Mouse (Mus musculus) urinary bladder, postnatal 36 days (tissue): ENCODE measurements around the gene Ppp1r27.
A peak's percentile ranks its signal among the peaks of the same experiment; 100 is the strongest.
"Not testable (repeated sequence)": the region's sequence is repeated elsewhere in the genome, so short reads cannot be mapped to it uniquely, and the experiment has no call there.

Experiments used
- DNase-seq, 2 experiments: peaks; one replicate each; pipeline ENCODE4 v3.0.0; 2022; ENCODE audit warnings: low spot score in 2 of 2, mixed read lengths in 1 of 2

Ppp1r27 gene

DNA sequence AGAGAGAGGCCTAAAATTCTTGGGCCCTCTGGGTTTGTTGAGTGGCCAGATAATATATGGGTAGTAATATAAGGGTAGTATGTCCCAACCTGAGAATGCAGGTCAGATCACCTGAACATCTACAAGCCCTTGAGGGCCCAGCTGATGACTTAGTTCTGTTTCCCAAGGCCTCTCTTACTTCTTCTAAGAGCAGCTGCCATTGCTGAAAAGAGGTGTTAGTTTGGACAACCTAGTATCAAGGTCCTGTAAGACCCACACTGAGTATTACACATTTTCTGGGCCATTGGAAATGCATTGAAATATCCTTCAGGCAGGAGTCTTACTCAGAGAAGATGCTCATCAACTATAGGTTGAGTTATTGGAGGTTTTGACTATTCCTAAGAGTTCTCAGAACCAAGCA lies 25.0 kb upstream of the Ppp1r27 start:
- no peak for DNase-seq

- no peak for DNase-seq
Observed at GRCm38 (mm10) chr11:120575046-120575445, 24.1 kb upstream of the Ppp1r27 start.

- no peak for DNase-seq
Observed at GRCm38 (mm10) chr11:120574278-120574600, 23.3 kb upstream of the Ppp1r27 start.

GRCm38 (mm10) chr11:120573585-120574277 lies 22.8 kb upstream of the Ppp1r27 start:
- DNase-seq, result no peak

DNA sequence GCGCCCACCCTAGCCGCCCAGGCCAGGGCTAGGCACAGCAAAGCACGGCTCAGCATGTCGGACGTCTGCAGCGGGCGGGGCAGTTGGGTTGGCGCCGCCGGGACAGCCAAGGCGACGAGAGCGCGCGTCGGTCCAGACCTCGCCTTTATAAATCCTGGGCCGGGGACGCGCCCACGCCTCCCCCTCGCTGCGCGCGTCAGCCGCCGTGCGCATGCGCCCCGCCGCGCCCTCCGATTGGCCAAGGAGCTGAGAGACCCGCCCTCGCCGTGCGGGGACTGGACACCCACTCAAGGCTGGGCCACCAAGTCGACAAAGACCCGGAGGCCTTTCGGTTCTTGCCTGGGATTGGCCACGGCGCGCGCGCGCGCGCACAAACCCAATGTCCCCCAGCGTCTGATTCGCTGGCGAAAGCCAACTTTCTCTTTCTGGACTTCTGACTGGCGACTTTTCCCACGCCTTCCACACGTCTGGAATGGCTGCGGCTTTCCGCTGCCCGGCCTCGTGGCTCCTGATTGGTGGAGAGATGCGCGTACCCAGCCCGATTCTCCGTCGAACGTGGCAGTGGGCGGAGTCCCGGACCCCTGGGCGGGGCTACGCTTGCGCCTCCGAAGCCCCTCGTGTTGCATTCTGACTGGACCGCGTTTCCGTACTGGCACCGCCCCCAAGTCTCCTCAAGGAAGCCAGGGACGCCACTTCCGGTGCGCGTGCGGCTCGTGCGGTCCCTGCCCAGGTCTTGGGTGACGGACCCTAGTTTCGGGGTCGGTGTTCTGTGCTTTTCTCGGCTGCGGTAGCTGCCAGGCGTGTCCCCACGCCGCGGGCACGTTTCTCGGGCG lies 22.0 kb upstream of the Ppp1r27 start, which contains the start of gene P4hb:
Gene P4hb, minus strand, starts transcription at position 502 of the 833 bp plus-strand sequence.
- peak; percentile 99 to 100 for DNase-seq

- no peak for DNase-seq
Observed at GRCm38 (mm10) chr11:120572417-120572751, 21.5 kb upstream of the Ppp1r27 start.

DNA sequence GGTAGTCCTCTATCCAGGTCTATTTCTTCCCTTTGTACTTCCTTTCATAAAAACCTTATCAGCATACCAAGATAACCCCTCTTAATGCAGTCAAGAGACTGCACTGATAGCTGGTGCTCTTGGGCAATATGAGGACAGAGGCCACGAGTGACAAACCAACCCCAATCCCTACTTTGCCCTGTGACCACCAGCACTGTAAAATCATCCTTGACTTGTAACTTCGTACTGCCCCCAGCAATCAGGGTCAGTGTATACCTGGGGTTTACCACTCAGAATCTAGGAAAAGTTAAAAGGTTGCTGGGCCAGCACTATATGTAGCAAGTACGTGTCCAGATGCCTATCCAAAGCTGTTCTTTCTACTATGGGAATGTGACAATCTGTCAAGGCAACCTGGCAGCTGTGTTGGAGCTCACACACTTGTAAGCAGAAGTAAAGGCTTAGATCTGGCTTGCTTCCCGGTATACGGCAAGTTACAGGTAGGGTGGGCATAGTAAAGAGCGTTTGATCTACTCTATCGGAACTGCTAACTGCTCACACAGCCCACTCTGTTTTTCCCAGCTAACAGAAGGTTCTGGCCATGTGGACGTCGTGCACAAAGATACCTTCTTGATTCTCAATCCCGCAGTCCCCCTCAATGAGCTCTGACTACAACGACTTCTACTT lies 21.0 kb upstream of the Ppp1r27 start:
- no peak for DNase-seq

DNA sequence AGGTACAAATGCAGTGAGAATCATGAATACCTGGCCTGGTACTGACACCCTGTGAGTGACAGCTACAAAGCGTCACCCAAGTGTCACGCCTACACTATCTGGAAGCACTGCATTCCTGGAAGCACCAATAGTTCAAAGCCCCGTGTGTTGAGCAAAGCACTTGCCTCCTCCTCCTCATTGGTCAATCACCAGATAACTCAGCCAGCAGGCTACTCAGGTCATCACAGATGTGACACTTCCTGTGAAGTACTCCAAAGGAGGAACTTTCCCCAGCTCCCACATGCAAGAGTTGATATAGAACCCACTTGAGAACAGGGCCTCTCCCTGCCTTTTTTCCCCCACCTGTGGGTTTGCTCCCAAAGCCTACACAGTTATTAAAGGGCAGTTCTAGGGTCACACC lies 20.2 kb upstream of the Ppp1r27 start:
- no peak for DNase-seq

- DNase-seq, result no peak
Observed at GRCm38 (mm10) chr11:120568324-120568723, 17.4 kb upstream of the Ppp1r27 start.

DNA sequence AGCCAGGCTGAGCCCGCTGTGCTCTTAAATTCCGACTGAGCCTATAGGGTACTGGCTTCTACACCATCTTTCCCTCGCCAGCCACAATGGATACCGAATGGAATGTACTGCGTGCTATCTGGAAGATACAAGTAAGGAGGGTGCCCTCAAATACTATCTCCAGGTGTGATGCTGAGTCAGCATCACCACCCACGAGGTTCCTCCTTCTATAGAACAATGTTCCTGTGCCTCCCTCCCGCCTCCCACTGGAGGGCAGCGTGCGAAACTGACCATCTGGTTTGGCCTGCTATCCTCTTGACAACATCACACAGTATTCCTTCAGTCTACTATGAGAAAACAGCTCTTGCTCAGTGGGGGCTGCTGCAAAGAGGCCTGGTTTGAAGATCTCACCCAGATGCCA lies 14.2 kb upstream of the Ppp1r27 start:
- DNase-seq, result no peak

GRCm38 (mm10) chr11:120562949-120563348 lies 12.0 kb upstream of the Ppp1r27 start:
- DNase-seq, result no peak

- no peak for DNase-seq
Observed at GRCm38 (mm10) chr11:120560952-120561728, 10.2 kb upstream of the Ppp1r27 start.

- not testable (repeated sequence) for DNase-seq
Observed at GRCm38 (mm10) chr11:120558843-120559242, 7.9 kb upstream of the Ppp1r27 start.

DNA sequence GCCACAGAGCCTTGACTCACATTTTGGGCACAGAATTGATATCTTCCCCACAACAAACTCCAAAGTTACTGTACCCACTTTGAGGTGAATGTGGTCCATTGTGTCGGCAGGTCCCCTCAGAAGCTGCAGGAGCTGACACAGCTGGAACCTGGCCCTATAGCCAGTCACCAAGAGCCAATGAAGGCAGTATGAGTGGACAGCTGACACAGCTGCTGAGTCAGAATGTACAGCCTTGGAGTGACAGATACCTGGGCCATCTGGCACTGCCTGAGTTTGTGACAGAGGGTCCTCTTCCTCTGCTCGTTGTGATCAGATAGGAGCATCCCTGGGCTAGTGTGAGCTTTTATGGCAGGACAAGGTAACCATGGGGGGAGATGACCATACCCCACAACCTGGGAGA lies 4.3 kb upstream of the Ppp1r27 start:
- DNase-seq, result no peak

DNA sequence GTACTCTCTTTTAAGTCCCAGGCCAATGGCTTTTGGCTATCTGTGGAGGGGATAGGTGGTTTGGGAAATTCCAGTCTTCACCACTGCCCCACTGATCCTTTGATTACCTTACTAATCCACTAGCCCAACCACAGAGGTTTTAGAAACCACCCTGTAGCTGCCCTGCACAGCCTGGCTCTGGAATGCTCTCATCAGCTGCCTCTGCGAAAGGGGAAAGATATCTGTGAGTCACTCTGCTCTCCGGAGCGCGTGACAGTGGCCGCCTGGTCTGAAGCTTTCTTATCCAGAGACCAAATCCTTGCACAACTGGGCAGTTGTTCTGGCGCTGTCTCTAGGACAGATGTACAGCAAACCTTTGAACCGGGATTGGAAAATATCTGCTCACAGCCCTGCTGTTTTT lies 3.9 kb upstream of the Ppp1r27 start:
- no peak for DNase-seq

GRCm38 (mm10) chr11:120552736-120553135 lies 1.8 kb upstream of the Ppp1r27 start:
- DNase-seq, result no peak

- DNase-seq, result no peak
Observed at GRCm38 (mm10) chr11:120549986-120550809, 734 bp downstream of the Ppp1r27 start.

- DNase-seq, result peak; percentile 90 to 93
Observed at GRCm38 (mm10) chr11:120549168-120549945, 1.6 kb downstream of the Ppp1r27 start, which contains the start of gene Mcrip1. Gene Mcrip1 (minus strand): TSS chr11:120549727.

GRCm38 (mm10) chr11:120548786-120549167 lies 2.2 kb downstream of the Ppp1r27 start:
- no peak for DNase-seq

DNA sequence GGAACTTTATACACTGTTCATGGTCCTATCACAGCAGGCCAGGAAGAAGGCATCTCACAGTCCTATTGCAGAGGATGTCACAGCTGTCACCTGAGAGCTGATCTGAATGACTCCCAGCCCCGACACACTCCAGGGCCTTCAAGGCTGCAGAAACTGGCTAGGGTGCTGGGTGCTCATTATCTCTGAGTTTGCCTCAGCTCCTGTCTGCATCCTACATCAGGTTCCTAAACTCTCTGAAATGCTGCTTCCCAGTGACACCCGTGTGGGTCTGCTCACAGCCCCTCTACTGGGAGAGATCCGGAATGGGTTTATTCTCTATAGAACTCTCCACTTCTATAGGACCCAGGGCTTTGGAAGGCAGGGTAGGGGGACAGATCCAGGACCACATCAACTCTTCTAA lies 2.7 kb downstream of the Ppp1r27 start:
- no peak for DNase-seq
